Mouse (Mus musculus): Measurements from ENCODE around the gene Gif. TPM values are rescaled to one million over a fixed set of nuclear protein-coding genes. Genes with fewer than 3 reads are reported as not detected.

Gif gene
- polyA plus RNA-seq, 1 experiment: not detected

DNA sequence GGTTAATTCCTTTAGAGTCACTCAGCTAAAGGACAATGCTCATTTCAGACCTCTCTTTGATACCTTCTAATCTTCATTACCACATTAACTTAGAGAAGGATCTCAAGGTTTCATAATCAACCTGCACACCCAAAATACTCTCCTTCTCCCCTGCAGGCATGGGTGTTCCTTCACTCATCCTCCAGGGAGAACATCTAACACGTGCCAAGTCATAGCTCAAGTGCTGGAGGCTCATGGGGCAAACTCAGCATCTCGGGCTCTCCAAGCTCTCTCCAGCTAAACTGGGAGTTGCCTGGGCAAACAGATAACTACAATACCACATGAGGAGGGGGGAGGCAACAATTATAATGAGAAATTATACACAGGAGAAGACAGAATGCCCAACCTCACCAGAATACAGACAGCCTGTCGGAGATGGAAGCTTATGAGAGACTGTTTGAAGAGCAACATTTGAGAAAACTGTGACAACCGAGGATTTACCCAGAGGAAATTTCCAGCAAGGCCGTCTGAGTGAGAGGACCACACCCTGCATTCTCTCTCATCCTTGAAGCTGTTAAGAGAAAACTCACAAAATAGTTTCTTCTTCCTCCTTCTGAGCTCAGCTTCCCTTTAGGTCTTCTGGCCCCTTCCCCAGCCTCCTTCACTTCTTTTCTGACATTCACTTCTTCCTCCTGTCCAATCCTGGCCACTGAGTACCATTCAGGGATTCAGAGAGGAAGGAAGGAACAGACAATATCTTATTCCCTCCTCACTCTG, 62.8 kb downstream of the Gif start:
- no peak for TF ChIP-seq POLR2A (IDR thresholded peaks at IDR 0.05; ENCODE audit: low read depth, low read length)
- Histone ChIP-seq H3K27me3 (replicated peaks; ENCODE audit: control insufficient read depth, insufficient read depth, low read length) (no peaks in the 10 kb centered on the region), H3K4me1 (ENCODE audit: control insufficient read depth, insufficient read depth, low read length) (peaks cover 26% of the 10 kb centered on the region), H3K27ac (ENCODE audit: insufficient read depth, low read depth, low read length) (peak overlapping the region; percentile 66), H3K4me3 (ENCODE audit: insufficient read depth, low read depth, low read length) (no peak overlapping the region), H3K36me3 (ENCODE audit: control insufficient read depth, insufficient read depth, low read length) (no peaks in the 10 kb centered on the region)
- no peak for DNase-seq
- 47% methylated on average over 5 of the region's 5 CpGs for WGBS

DNA sequence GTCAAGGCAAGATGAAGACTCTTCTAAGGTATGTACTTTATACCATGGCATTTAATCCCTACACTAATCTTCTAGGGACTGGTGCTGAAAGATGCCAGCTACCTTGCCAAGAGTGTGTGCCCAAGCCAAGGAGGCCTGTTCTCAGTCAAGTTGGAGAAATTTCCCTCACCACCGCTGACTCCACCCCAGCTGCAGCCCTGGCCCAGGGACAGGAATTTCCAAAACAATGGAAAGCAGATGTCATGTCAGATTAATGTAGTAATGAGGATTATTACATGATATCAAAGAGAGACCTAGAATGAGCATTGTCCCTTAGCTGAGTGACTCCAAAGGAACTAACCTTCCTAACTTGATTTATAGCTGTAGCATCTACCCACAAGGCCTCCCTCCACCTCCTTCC, 63.5 kb downstream of the Gif start:
- peak overlapping the region; percentile 66 for H3K27ac ChIP-seq (ENCODE audit: insufficient read depth, low read depth, low read length)
- DNase-seq: peak; percentile 68
- H3K4me3 ChIP-seq (ENCODE audit: insufficient read depth, low read depth, low read length): no peak overlapping the region
- H3K36me3 ChIP-seq (ENCODE audit: control insufficient read depth, insufficient read depth, low read length): no peaks in the 10 kb centered on the region
- TF ChIP-seq CTCF (conservative IDR thresholded peaks at IDR 0.05; ENCODE audit: insufficient read depth, insufficient read length, low read depth, low read length) (no peak), POLR2A (IDR thresholded peaks at IDR 0.05; ENCODE audit: low read depth, low read length) (no peak)
- H3K27me3 ChIP-seq (replicated peaks; ENCODE audit: control insufficient read depth, insufficient read depth, low read length): no peaks in the 10 kb centered on the region
- 48% methylated on average over 1 of the region's 1 CpGs for WGBS
- H3K4me1 ChIP-seq (ENCODE audit: control insufficient read depth, insufficient read depth, low read length): peaks cover 28% of the 10 kb centered on the region

DNA sequence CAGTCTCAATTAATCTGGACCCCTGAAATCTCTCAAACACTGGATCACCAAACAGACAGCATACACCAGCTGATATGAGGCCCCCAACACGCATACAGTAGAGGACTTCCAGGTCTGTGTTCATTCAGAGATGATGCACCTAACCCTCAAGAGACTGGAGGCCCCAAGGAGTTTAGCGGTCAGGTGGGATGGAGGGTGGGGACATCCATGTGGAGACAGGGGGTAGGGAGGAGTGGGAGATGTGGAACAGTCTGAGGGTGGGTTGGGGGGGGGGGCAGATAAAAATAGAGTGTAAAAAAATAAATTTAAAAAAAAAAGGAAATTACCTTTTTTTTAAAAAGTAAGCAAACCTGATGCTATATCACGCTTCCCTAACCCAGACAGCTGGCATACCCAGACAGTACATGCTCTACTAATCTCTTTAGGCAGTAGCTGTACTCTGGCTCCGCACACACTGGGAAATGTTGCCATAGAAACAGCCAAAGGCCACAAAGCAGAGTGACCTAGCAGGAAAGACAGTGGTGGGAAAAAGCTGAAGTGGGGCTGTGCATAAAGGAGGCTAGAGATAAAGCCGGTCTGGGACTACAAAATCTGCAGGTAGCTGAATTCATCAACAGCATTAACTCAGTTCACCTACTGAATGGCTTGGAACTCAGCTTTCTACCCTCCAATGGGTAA, 64.5 kb downstream of the Gif start:
- Histone ChIP-seq H3K27ac (ENCODE audit: insufficient read depth, low read depth, low read length) (no peak overlapping the region; the same call in 1 of the 2 replicates), H3K4me1 (ENCODE audit: control insufficient read depth, insufficient read depth, low read length) (peaks cover 28% of the 10 kb centered on the region), H3K4me3 (ENCODE audit: insufficient read depth, low read depth, low read length) (no peak overlapping the region), H3K27me3 (replicated peaks; ENCODE audit: control insufficient read depth, insufficient read depth, low read length) (no peaks in the 10 kb centered on the region), H3K36me3 (ENCODE audit: control insufficient read depth, insufficient read depth, low read length) (no peaks in the 10 kb centered on the region)
- no peak for TF ChIP-seq CTCF (conservative IDR thresholded peaks at IDR 0.05; ENCODE audit: insufficient read depth, insufficient read length, low read depth, low read length)
- no peak for TF ChIP-seq POLR2A (IDR thresholded peaks at IDR 0.05; ENCODE audit: low read depth, low read length)
- 40% methylated on average over 5 of the region's 5 CpGs for WGBS
- peak; percentile 77 for DNase-seq

Other genes starting within 250 kb of the Gif start
- gene Ms4a6b, start 231.0 kb upstream of the Gif start, polyA plus RNA-seq (2012; rRNA removed): 1.3 and 6.8 TPM in 2 replicates
- 2.5 and 2.8 TPM in 2 replicates for gene Ms4a4d, start 210.8 kb upstream of the Gif start, polyA plus RNA-seq (2012; rRNA removed)
- 0.64 and 0.94 TPM in 2 replicates for gene Ms4a6d, start 142.7 kb upstream of the Gif start, polyA plus RNA-seq (2012; rRNA removed)
- 0.23 and 0.42 TPM in 2 replicates for gene Ms4a2, start 123.8 kb upstream of the Gif start, polyA plus RNA-seq (2012; rRNA removed)
- not detected in 2 replicates for gene Ms4a3, start 106.7 kb upstream of the Gif start, polyA plus RNA-seq (2012; rRNA removed)
- gene Oosp2, start 87.0 kb upstream of the Gif start, polyA plus RNA-seq (2012; rRNA removed): not detected in 2 replicates
- not detected in 2 replicates for gene Oosp1, start 56.4 kb upstream of the Gif start, polyA plus RNA-seq (2012; rRNA removed)
- not detected in 2 replicates for gene Oosp3, start 50.5 kb upstream of the Gif start, polyA plus RNA-seq (2012; rRNA removed)
- 28.9 and 42.4 TPM in 2 replicates for gene Mrpl16, start 22.8 kb downstream of the Gif start, polyA plus RNA-seq (2012; rRNA removed)
- 23.0 and 23.9 TPM in 2 replicates for gene Stx3, start 71.8 kb downstream of the Gif start, polyA plus RNA-seq (2012; rRNA removed)
- not detected in 2 replicates for gene Olfr1417, start 91.7 kb downstream of the Gif start, polyA plus RNA-seq (2012; rRNA removed)
- gene Olfr1418, start 113.5 kb downstream of the Gif start, polyA plus RNA-seq (2012; rRNA removed): not detected in 2 replicates
- gene Olfr1419, start 127.6 kb downstream of the Gif start, polyA plus RNA-seq (2012; rRNA removed): 0.05 TPM in 1 of 2 replicates, not detected in the other
- not detected in 2 replicates for gene Olfr1420, start 139.0 kb downstream of the Gif start, polyA plus RNA-seq (2012; rRNA removed)
- 13.9 and 17.6 TPM in 2 replicates for gene Patl1, start 164.8 kb downstream of the Gif start, polyA plus RNA-seq (2012; rRNA removed)
- gene Osbp, start 218.4 kb downstream of the Gif start, polyA plus RNA-seq (2012; rRNA removed): 21.7 and 24.8 TPM in 2 replicates